ENCODE assay signal across 19 mouse cellular contexts in genomic region chr2:22297913-22298312, GRCm38 (mm10).
"Had no signal": no experiment of that assay in that cellular context is flagged by ENCODE, and none has a peak within 500 bp of the region (broad histone marks: within the 10 kb centered on the region; RNA-seq: fewer than 3 reads in every experiment).

No protein-coding gene starts in this region.

- H3K4me1 ChIP-seq: liver, embryonic 12.5 days; midbrain, embryonic 10.5 days; neural tube, embryonic 13.5 days had no signal

- H3K27me3 ChIP-seq: liver, embryonic 12.5 days; midbrain, embryonic 12.5 days; neural tube, embryonic 13.5 days; neural tube, embryonic 15.5 days had no signal

- H3K9ac ChIP-seq: liver, embryonic 12.5 days; liver, embryonic 14.5 days; midbrain, embryonic 12.5 days; neural tube, embryonic 13.5 days; neural tube, embryonic 15.5 days had no signal

- H3K9me3 ChIP-seq: liver, embryonic 12.5 days; midbrain, embryonic 10.5 days; midbrain, embryonic 12.5 days; neural tube, embryonic 13.5 days; neural tube, embryonic 15.5 days had no signal

- H3K36me3 ChIP-seq: liver, embryonic 12.5 days; midbrain, embryonic 10.5 days; midbrain, embryonic 12.5 days; neural tube, embryonic 13.5 days; neural tube, embryonic 15.5 days had no signal

- DNase-seq: lung, adult 2 months; lung, postnatal 4 days; midbrain, embryonic 14.5 days; retina, postnatal 1 day; right cerebral cortex, adult 18-20 months; right cerebral cortex, postnatal 25 days; right cerebral cortex, postnatal 4 days; spleen, adult 18-20 months; thymus, adult 18-20 months; thymus, postnatal 14 days; thymus, postnatal 36 days had no signal

- H3K27ac ChIP-seq: liver, embryonic 12.5 days; liver, embryonic 14.5 days; midbrain, embryonic 10.5 days; midbrain, embryonic 12.5 days; neural tube, embryonic 13.5 days; neural tube, embryonic 15.5 days had no signal

- H3K4me2 ChIP-seq: liver, embryonic 12.5 days; midbrain, embryonic 12.5 days; neural tube, embryonic 13.5 days; neural tube, embryonic 15.5 days had no signal

- ATAC-seq: liver, embryonic 12.5 days; midbrain, embryonic 16.5 days had no signal

- H3K4me3 ChIP-seq: liver, embryonic 12.5 days; midbrain, embryonic 10.5 days; midbrain, embryonic 12.5 days; myocyte; neural tube, embryonic 13.5 days; neural tube, embryonic 15.5 days had no signal
